Mouse (Mus musculus): ENCODE data around the gene Syn3. TPM values are rescaled to one million over a fixed set of nuclear protein-coding genes. Genes with fewer than 3 reads are reported as not detected.

Syn3 gene
- polyA plus RNA-seq, 1 experiment from 2014 or later = 1.3 TPM

- no peak for ATAC-seq (ENCODE audit: low FRiP score, low TSS enrichment)
- Histone ChIP-seq H3K27me3 (ENCODE audit: control insufficient read depth, insufficient read depth, low read length) (no peaks in the 10 kb centered on the region), H3K4me1 (replicated peaks; ENCODE audit: control insufficient read depth, insufficient read depth) (no peaks in the 10 kb centered on the region), H3K9ac (ENCODE audit: low read length) (no peak overlapping the region), H3K27ac (replicated peaks) (no peak overlapping the region), H3K4me2 (replicated peaks; ENCODE audit: low read depth) (no peak overlapping the region), H3K36me3 (ENCODE audit: control insufficient read depth, insufficient read depth, low read length) (no peaks in the 10 kb centered on the region), H3K4me3 (ENCODE audit: low read depth, low read length) (no peak overlapping the region), H3K9me3 (ENCODE audit: control insufficient read depth, low read length) (no peaks in the 10 kb centered on the region)
- WGBS = 46% methylated on average over 8 of the region's 8 CpGs
- TF ChIP-seq CTCF (IDR thresholded peaks at IDR 0.05; ENCODE audit: low read depth) (no peak), EP300 (optimal IDR thresholded peaks at IDR 0.05) (no peak)
- no peak for DNase-seq (ENCODE audit: low spot score)
Observed at GRCm38 (mm10) chr10:86290109-86290771, 208.5 kb downstream of the Syn3 start.

GRCm38 (mm10) chr10:86286508-86286907 is 212.2 kb downstream of the Syn3 start:
- Histone ChIP-seq H3K4me2 (replicated peaks; ENCODE audit: low read depth) (no peak overlapping the region), H3K4me3 (ENCODE audit: low read depth, low read length) (no peak overlapping the region), H3K27me3 (ENCODE audit: control insufficient read depth, insufficient read depth, low read length) (no peaks in the 10 kb centered on the region), H3K9ac (ENCODE audit: low read length) (no peak overlapping the region), H3K27ac (replicated peaks) (no peak overlapping the region), H3K4me1 (replicated peaks; ENCODE audit: control insufficient read depth, insufficient read depth) (no peaks in the 10 kb centered on the region), H3K9me3 (ENCODE audit: control insufficient read depth, low read length) (no peaks in the 10 kb centered on the region), H3K36me3 (ENCODE audit: control insufficient read depth, insufficient read depth, low read length) (no peaks in the 10 kb centered on the region)
- DNase-seq (ENCODE audit: low spot score) = no peak
- no peak for ATAC-seq (ENCODE audit: low FRiP score, low TSS enrichment)
- no peak for TF ChIP-seq CTCF (IDR thresholded peaks at IDR 0.05; ENCODE audit: low read depth)
- no peak for TF ChIP-seq EP300 (optimal IDR thresholded peaks at IDR 0.05)
- WGBS = 88% methylated on average over 7 of the region's 7 CpGs

GRCm38 (mm10) chr10:86281238-86281637 is 217.5 kb downstream of the Syn3 start:
- WGBS = 81% methylated on average over 8 of the region's 8 CpGs
- TF ChIP-seq CTCF (IDR thresholded peaks at IDR 0.05; ENCODE audit: low read depth) = no peak
- TF ChIP-seq EP300 (optimal IDR thresholded peaks at IDR 0.05) = no peak
- no peak for ATAC-seq (ENCODE audit: low FRiP score, low TSS enrichment)

GRCm38 (mm10) chr10:86279579-86280168 is 219.0 kb downstream of the Syn3 start:
- Histone ChIP-seq H3K9me3 (ENCODE audit: control insufficient read depth, low read length) (no peaks in the 10 kb centered on the region), H3K4me1 (replicated peaks; ENCODE audit: control insufficient read depth, insufficient read depth) (no peaks in the 10 kb centered on the region), H3K27me3 (ENCODE audit: control insufficient read depth, insufficient read depth, low read length) (no peaks in the 10 kb centered on the region), H3K4me3 (ENCODE audit: low read depth, low read length) (no peak overlapping the region), H3K27ac (replicated peaks) (no peak overlapping the region), H3K36me3 (ENCODE audit: control insufficient read depth, insufficient read depth, low read length) (no peaks in the 10 kb centered on the region), H3K9ac (ENCODE audit: low read length) (no peak overlapping the region), H3K4me2 (replicated peaks; ENCODE audit: low read depth) (no peak overlapping the region)
- no peak for TF ChIP-seq EP300 (optimal IDR thresholded peaks at IDR 0.05)
- no peak for TF ChIP-seq CTCF (IDR thresholded peaks at IDR 0.05; ENCODE audit: low read depth)
- DNase-seq (ENCODE audit: low spot score) (no peak), ATAC-seq (ENCODE audit: low FRiP score, low TSS enrichment) (no peak)
- WGBS = 83% methylated on average over 7 of the region's 7 CpGs

More at GRCm38 (mm10) chr10:86281238-86281637, 217.5 kb downstream of the Syn3 start:
- H3K36me3 ChIP-seq (ENCODE audit: control insufficient read depth, insufficient read depth, low read length) = no peaks in the 10 kb centered on the region
- no peak for DNase-seq (ENCODE audit: low spot score)
- H3K9ac ChIP-seq (ENCODE audit: low read length) = no peak overlapping the region
- no peak overlapping the region for H3K27ac ChIP-seq (replicated peaks)
- no peaks in the 10 kb centered on the region for H3K4me1 ChIP-seq (replicated peaks; ENCODE audit: control insufficient read depth, insufficient read depth)
- H3K4me2 ChIP-seq (replicated peaks; ENCODE audit: low read depth) = no peak overlapping the region
- no peaks in the 10 kb centered on the region for H3K27me3 ChIP-seq (ENCODE audit: control insufficient read depth, insufficient read depth, low read length)
- no peaks in the 10 kb centered on the region for H3K9me3 ChIP-seq (ENCODE audit: control insufficient read depth, low read length)
- H3K4me3 ChIP-seq (ENCODE audit: low read depth, low read length) = no peak overlapping the region

GRCm38 (mm10) chr10:86278481-86278880 is 220.2 kb downstream of the Syn3 start:
- Histone ChIP-seq H3K27ac (replicated peaks) (no peak overlapping the region), H3K36me3 (ENCODE audit: control insufficient read depth, insufficient read depth, low read length) (no peaks in the 10 kb centered on the region), H3K4me3 (ENCODE audit: low read depth, low read length) (no peak overlapping the region), H3K4me2 (replicated peaks; ENCODE audit: low read depth) (no peak overlapping the region), H3K9me3 (ENCODE audit: control insufficient read depth, low read length) (no peaks in the 10 kb centered on the region), H3K4me1 (replicated peaks; ENCODE audit: control insufficient read depth, insufficient read depth) (no peaks in the 10 kb centered on the region), H3K27me3 (ENCODE audit: control insufficient read depth, insufficient read depth, low read length) (no peaks in the 10 kb centered on the region), H3K9ac (ENCODE audit: low read length) (no peak overlapping the region)
- TF ChIP-seq EP300 (optimal IDR thresholded peaks at IDR 0.05) = no peak
- TF ChIP-seq CTCF (IDR thresholded peaks at IDR 0.05; ENCODE audit: low read depth) = no peak
- no peak for ATAC-seq (ENCODE audit: low FRiP score, low TSS enrichment)
- no peak for DNase-seq (ENCODE audit: low spot score)
- WGBS = 88% methylated on average over 2 of the region's 2 CpGs

- Histone ChIP-seq H3K4me1 (replicated peaks; ENCODE audit: control insufficient read depth, insufficient read depth) (no peaks in the 10 kb centered on the region), H3K27ac (replicated peaks) (no peak overlapping the region), H3K36me3 (ENCODE audit: control insufficient read depth, insufficient read depth, low read length) (no peaks in the 10 kb centered on the region), H3K9me3 (ENCODE audit: control insufficient read depth, low read length) (no peaks in the 10 kb centered on the region), H3K27me3 (ENCODE audit: control insufficient read depth, insufficient read depth, low read length) (no peaks in the 10 kb centered on the region), H3K4me2 (replicated peaks; ENCODE audit: low read depth) (no peak overlapping the region), H3K4me3 (ENCODE audit: low read depth, low read length) (no peak overlapping the region), H3K9ac (ENCODE audit: low read length) (no peak overlapping the region)
- ATAC-seq (ENCODE audit: low FRiP score, low TSS enrichment) (no peak), DNase-seq (ENCODE audit: low spot score) (no peak)
- 78% methylated on average over 5 of the region's 5 CpGs for WGBS
- TF ChIP-seq CTCF (IDR thresholded peaks at IDR 0.05; ENCODE audit: low read depth) (no peak), EP300 (optimal IDR thresholded peaks at IDR 0.05) (no peak)
Observed at GRCm38 (mm10) chr10:86277327-86277726, 221.4 kb downstream of the Syn3 start.
